Mouse (Mus musculus) spleen, postnatal 0 days (tissue): Measurements from ENCODE around the gene Ifit3b. TPM values are rescaled to one million over a fixed set of nuclear protein-coding genes. Genes with fewer than 3 reads are reported as not detected.

ENCODE experiments used
- polyA plus RNA-seq: library from polyadenylated mRNA; unstranded; fragments of >200 nt; fragmentation: Nextera tagmentation; extraction: Ambion mirVana; gene quantifications from 2 replicates; pipeline ENCODE4 v1.2.1, GENCODE M21; 2015

The Ifit3b gene
- polyA plus RNA-seq: 1.3 and 1.8 TPM in 2 replicates

GRCm38 (mm10) chr19:34607237-34608051 is at the start of gene Ifit3b:
Ifit3b (plus strand) TSS chr19:34607970.

GRCm38 (mm10) chr19:34583126-34583766 is 24.5 kb upstream of the Ifit3b start, which contains the start of gene Ifit3:
Ifit3 (plus strand) TSS chr19:34583531.

GRCm38 (mm10) chr19:34601888-34602287 is 5.9 kb upstream of the Ifit3b start, which contains the start of gene Ifit1bl1:
Ifit1bl1 (minus strand) TSS chr19:34601956.

GRCm38 (mm10) chr19:34640623-34641022 is 32.9 kb downstream of the Ifit3b start, which contains the start of the genes Ifit1bl2 and Ifit1:
Ifit1bl2 (minus strand) TSS chr19:34640743.
Ifit1 (plus strand) TSS chr19:34640871.

Other genes starting within 250 kb of the Ifit3b start
- gene Ch25h, start 132.8 kb upstream of the Ifit3b start, polyA plus RNA-seq: 0.84 and 0.89 TPM in 2 replicates
- gene Lipa, start 80.5 kb upstream of the Ifit3b start, polyA plus RNA-seq: 25.0 and 32.4 TPM in 2 replicates
- gene Ifit2, start 57.3 kb upstream of the Ifit3b start, polyA plus RNA-seq: 4.3 and 5.3 TPM in 2 replicates
- 3.5 and 8.3 TPM in 2 replicates for gene Ifit3, start 24.4 kb upstream of the Ifit3b start, polyA plus RNA-seq
- 0.28 and 0.63 TPM in 2 replicates for gene Ifit1bl1, start 6.0 kb upstream of the Ifit3b start, polyA plus RNA-seq
- 0.37 and 0.92 TPM in 2 replicates for gene Ifit1bl2, start 32.8 kb downstream of the Ifit3b start, polyA plus RNA-seq
- 6.1 and 8.6 TPM in 2 replicates for gene Ifit1, start 32.9 kb downstream of the Ifit3b start, polyA plus RNA-seq
- 0.02 and 0.18 TPM in 2 replicates for gene Slc16a12, start 139.3 kb downstream of the Ifit3b start, polyA plus RNA-seq